Mouse (Mus musculus) heart, adult 2 months (tissue): ENCODE data around the gene Klhl8.

Experiments used
- CTCF ChIP-seq: fragments of 200-600 bp; IDR thresholded peaks from 2 replicates; pipeline ENCODE4 v1.8.1; 2022; ENCODE audit warnings: antibody characterized with exemption, mild to moderate bottlenecking, moderate library complexity
- EP300 ChIP-seq: fragments of 200-500 bp; IDR thresholded peaks from 2 replicates; pipeline ENCODE4 v1.6.1; 2011; ENCODE audit warnings: low read depth, low read length, control low read depth; ENCODE audit not compliant: insufficient read depth
- POLR2A ChIP-seq: fragments of 200-500 bp; IDR thresholded peaks from 2 replicates; pipeline ENCODE4 v1.6.1; 2011; ENCODE audit warnings: mild to moderate bottlenecking, low read depth, low read length, control low read depth; ENCODE audit not compliant: insufficient read depth

GRCm38 (mm10) chr5:103928196-103928550 lies 17.1 kb upstream of the Klhl8 start:
- TF ChIP-seq POLR2A (no peak), CTCF (no peak), EP300 (no peak)
